Mouse (Mus musculus) gastrocnemius, postnatal 25 days (tissue): ENCODE measurements at regions not wholly inside any gene's neighbourhood (a gene's known extent, or its start where the extent isn't known, plus 50 kb on each side); places are given as distances from the start of the nearest gene placed in this dataset.

ENCODE experiments used
- DNase-seq: peaks from one replicate; pipeline ENCODE4 v3.0.0; 2022

GRCm38 (mm10) chr11:56442381-56442780 lies 401.6 kb upstream of the Nmur2 start:
- DNase-seq = no peak

GRCm38 (mm10) chr11:56441071-56441470 lies 400.3 kb upstream of the Nmur2 start:
- no peak for DNase-seq

GRCm38 (mm10) chr11:56431089-56431488 lies 390.3 kb upstream of the Nmur2 start:
- no peak for DNase-seq

- DNase-seq = no peak
These were observed 344.0 kb upstream of the Nmur2 start for GRCm38 (mm10) chr11:56384761-56385160.

GRCm38 (mm10) chr11:56377535-56377934 lies 336.7 kb upstream of the Nmur2 start:
- no peak for DNase-seq

GRCm38 (mm10) chr11:56374329-56374728 lies 333.5 kb upstream of the Nmur2 start:
- no peak for DNase-seq

GRCm38 (mm10) chr11:56373624-56374023 lies 332.8 kb upstream of the Nmur2 start:
- DNase-seq = no peak

GRCm38 (mm10) chr11:56357690-56358089 lies 316.9 kb upstream of the Nmur2 start:
- DNase-seq = no peak

GRCm38 (mm10) chr11:56351798-56352366 lies 311.1 kb upstream of the Nmur2 start:
- DNase-seq = no peak

GRCm38 (mm10) chr11:56351231-56351630 lies 310.4 kb upstream of the Nmur2 start:
- no peak for DNase-seq

GRCm38 (mm10) chr11:56349766-56350165 lies 309.0 kb upstream of the Nmur2 start:
- no peak for DNase-seq

GRCm38 (mm10) chr11:56348408-56348807 lies 307.6 kb upstream of the Nmur2 start:
- no peak for DNase-seq

- DNase-seq = no peak
These were observed 302.3 kb upstream of the Nmur2 start for GRCm38 (mm10) chr11:56343083-56343482.

GRCm38 (mm10) chr11:56341731-56342130 lies 300.9 kb upstream of the Nmur2 start:
- no peak for DNase-seq

- DNase-seq = no peak
These were observed 300.2 kb upstream of the Nmur2 start for GRCm38 (mm10) chr11:56341040-56341439.

GRCm38 (mm10) chr11:56338511-56338910 lies 297.7 kb upstream of the Nmur2 start:
- DNase-seq = no peak

GRCm38 (mm10) chr11:56335937-56336336 lies 295.1 kb upstream of the Nmur2 start:
- DNase-seq = no peak

- DNase-seq = no peak
These were observed 279.5 kb upstream of the Nmur2 start for GRCm38 (mm10) chr11:56320293-56320692.

GRCm38 (mm10) chr11:56315221-56315987 lies 274.6 kb upstream of the Nmur2 start:
- no peak for DNase-seq

- DNase-seq = no peak
These were observed 268.7 kb upstream of the Nmur2 start for GRCm38 (mm10) chr11:56309549-56309948.

GRCm38 (mm10) chr11:56308383-56309105 lies 267.7 kb upstream of the Nmur2 start:
- DNase-seq = no peak

- DNase-seq = no peak
These were observed 266.2 kb upstream of the Nmur2 start for GRCm38 (mm10) chr11:56307051-56307450.
